Mouse (Mus musculus) embryonic facial prominence, embryonic 14.5 days (tissue): ENCODE data around the gene Tulp2. TPM values are rescaled to one million over a fixed set of nuclear protein-coding genes. Genes with fewer than 3 reads are reported as not detected.

ENCODE experiments used
- ATAC-seq: fragments of 200-750 bp; cut with Nextera tagmentation; 2 replicates; pipeline ENCODE4 v1.8.0; 2017; ENCODE audit warnings: low read depth, moderate number of reproducible peaks, moderate TSS enrichment
- DNase-seq: peaks from one replicate; pipeline ENCODE4 v3.0.0-alpha.2; 2015; ENCODE audit warnings: low spot score
- H3K27ac ChIP-seq: fragments of 300-500 bp; sonication (generic); replicated peaks from 2 replicates; pipeline ENCODE4 v1.5.1; 2014; ENCODE audit warnings: low read depth, mild to moderate bottlenecking, low read length, moderate library complexity
- H3K27me3 ChIP-seq: fragments of 300-500 bp; sonication (generic); replicated peaks from 2 replicates; pipeline ENCODE4 v1.6.1; 2014; ENCODE audit warnings: low read length; ENCODE audit not compliant: control insufficient read depth, insufficient read depth
- H3K36me3 ChIP-seq: fragments of 300-500 bp; sonication (generic); 2 replicates; pipeline ENCODE4 v1.6.1; 2014; ENCODE audit warnings: low read length, mixed read lengths; ENCODE audit not compliant: control insufficient read depth, insufficient read depth
- H3K4me1 ChIP-seq: fragments of 300-500 bp; sonication (generic); 2 replicates; pipeline ENCODE4 v1.6.1; 2014; ENCODE audit warnings: antibody characterized with exemption, low read length; ENCODE audit not compliant: control insufficient read depth, insufficient read depth
- H3K4me2 ChIP-seq: fragments of 300-500 bp; sonication (generic); 2 replicates; pipeline ENCODE4 v1.6.1; 2014; ENCODE audit warnings: low read depth, mild to moderate bottlenecking, low read length, moderate library complexity, mixed read lengths
- H3K4me3 ChIP-seq: fragments of 300-500 bp; sonication (generic); 2 replicates; pipeline ENCODE4 v1.5.1; 2014; ENCODE audit warnings: low read depth, mild to moderate bottlenecking, low read length
- H3K9ac ChIP-seq: fragments of 300-500 bp; sonication (generic); 2 replicates; pipeline ENCODE4 v1.6.1; 2014; ENCODE audit warnings: low read depth, mild to moderate bottlenecking, low read length, moderate library complexity, mixed read lengths
- H3K9me3 ChIP-seq: fragments of 300-500 bp; sonication (generic); 2 replicates; pipeline ENCODE4 v1.6.1; 2016; ENCODE audit warnings: low read length; ENCODE audit not compliant: control insufficient read depth
- WGBS: fragments of 180-500 bp; shearing (Covaris S2); extraction: QIAGEN DNeasy Blood & Tissue Kit; methylation state at CpG from one replicate; pipeline ENCODE4 v1.1.7; 2014; 5-methylcytosine and 5-hydroxymethylcytosine counted together
- polyA plus RNA-seq: library from polyadenylated mRNA; unstranded; fragments of >200 nt; fragmentation: Nextera tagmentation; extraction: Ambion mirVana; gene quantifications from 2 replicates; pipeline ENCODE4 v1.2.1, GENCODE M21; 2014

Gene Tulp2
- 1.2 and 1.5 TPM in 2 replicates for polyA plus RNA-seq

GRCm38 (mm10) chr7:45481374-45481927, at the start of gene Tulp2:
Gene Tulp2, plus strand, starts transcription at chr7:45481877.
- H3K27me3 ChIP-seq = no peaks in the 10 kb centered on the region
- no peak within 1 kb of the TSS for H3K4me2 ChIP-seq
- H3K4me1 ChIP-seq = no peaks in the 10 kb centered on the region
- DNase-seq (peak; percentile 77), ATAC-seq (peak; percentile 75)
- 57% methylated on average over 14 of the region's 15 CpGs for WGBS
- no peak within 1 kb of the TSS for H3K4me3 ChIP-seq
- no peaks in the 10 kb centered on the region for H3K36me3 ChIP-seq
- no peak within 1 kb of the TSS for H3K9ac ChIP-seq
- no peak within 1 kb of the TSS for H3K27ac ChIP-seq
- no peaks in the 10 kb centered on the region for H3K9me3 ChIP-seq

- 2% methylated on average over 7 of the region's 7 CpGs for WGBS
- Histone ChIP-seq H3K36me3 (peaks cover 32% of the 10 kb centered on the region), H3K9me3 (no peaks in the 10 kb centered on the region), H3K4me1 (peaks cover 31% of the 10 kb centered on the region), H3K9ac (peak overlapping the region; percentile 75), H3K4me2 (peak overlapping the region; percentile 80), H3K4me3 (peak overlapping the region; percentile 67), H3K27me3 (no peaks in the 10 kb centered on the region), H3K27ac (peak overlapping the region; percentile 90)
- ATAC-seq (no peak), DNase-seq (no peak)
Measured at GRCm38 (mm10) chr7:45433835-45434202, 47.9 kb upstream of the Tulp2 start.

- Histone ChIP-seq H3K27ac (peak within 1 kb of the TSS; percentile 90), H3K9me3 (no peaks in the 10 kb centered on the region), H3K36me3 (peaks cover 27% of the 10 kb centered on the region), H3K9ac (peak within 1 kb of the TSS; percentile 87), H3K4me1 (peaks cover 31% of the 10 kb centered on the region), H3K4me2 (peak within 1 kb of the TSS; percentile 81), H3K4me3 (peak within 1 kb of the TSS; percentile 67), H3K27me3 (no peaks in the 10 kb centered on the region)
- DNase-seq = peak; percentile 99
- WGBS = under 1% methylated on average over 39 of the region's 45 CpGs
- ATAC-seq = peak; percentile 96
Measured at GRCm38 (mm10) chr7:45434203-45435015, 47.3 kb upstream of the Tulp2 start, which contains the start of gene Gys1. Gene Gys1, plus strand, starts transcription at chr7:45434844.

DNA sequence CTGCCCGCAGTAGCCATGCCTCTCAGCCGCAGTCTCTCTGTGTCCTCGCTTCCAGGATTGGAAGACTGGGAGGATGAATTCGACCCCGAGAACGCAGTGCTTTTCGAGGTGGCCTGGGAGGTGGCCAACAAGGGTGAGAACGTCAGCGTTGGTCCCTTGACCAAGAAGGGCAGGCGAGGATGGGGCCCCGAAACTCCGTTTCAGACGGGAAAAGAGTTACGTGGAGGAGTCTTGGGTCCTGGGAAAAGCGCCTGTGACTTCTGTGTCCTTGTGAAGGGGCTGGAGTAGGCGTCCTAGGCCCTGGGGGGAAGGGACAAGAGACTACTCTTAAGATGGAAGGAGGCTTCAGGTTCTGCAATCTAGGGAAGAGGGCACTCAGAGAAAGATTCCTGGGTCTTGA, 46.6 kb upstream of the Tulp2 start:
- WGBS = under 1% methylated on average over 16 of the region's 16 CpGs
- H3K9ac ChIP-seq = peak overlapping the region; percentile 87
- no peak for DNase-seq
- no peak; the same call in 1 of the 2 replicates for ATAC-seq
- H3K4me2 ChIP-seq = peak overlapping the region; percentile 81
- peak overlapping the region; percentile 77 for H3K27ac ChIP-seq
- H3K27me3 ChIP-seq = no peaks in the 10 kb centered on the region
- no peaks in the 10 kb centered on the region for H3K9me3 ChIP-seq
- H3K4me1 ChIP-seq = peaks cover 31% of the 10 kb centered on the region
- H3K36me3 ChIP-seq = peaks cover 28% of the 10 kb centered on the region
- H3K4me3 ChIP-seq = peak overlapping the region; percentile 67

DNA sequence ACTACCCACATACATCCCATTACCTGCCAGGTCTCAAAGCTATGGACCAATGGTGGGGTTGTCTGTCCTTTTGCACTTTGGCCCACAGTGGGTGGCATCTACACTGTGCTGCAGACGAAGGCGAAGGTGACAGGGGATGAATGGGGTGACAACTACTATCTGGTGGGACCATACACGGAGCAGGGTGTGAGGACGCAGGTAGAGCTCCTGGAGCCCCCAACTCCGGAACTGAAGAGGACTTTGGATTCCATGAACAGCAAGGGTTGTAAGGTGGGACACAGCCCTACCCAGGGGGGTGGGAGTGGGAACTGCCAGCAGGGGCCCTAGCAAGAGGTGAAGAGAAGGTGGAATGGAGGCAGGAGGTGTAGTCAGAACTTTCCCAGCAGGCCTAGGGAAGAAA, 45.2 kb upstream of the Tulp2 start:
- no peak overlapping the region for H3K27ac ChIP-seq
- WGBS = 85% methylated on average over 5 of the region's 5 CpGs
- H3K27me3 ChIP-seq = no peaks in the 10 kb centered on the region
- H3K4me3 ChIP-seq = no peak overlapping the region; the same call in 1 of the 2 replicates
- H3K9ac ChIP-seq = peak overlapping the region; percentile 87; the same call in 1 of the 2 replicates
- H3K4me2 ChIP-seq = peak overlapping the region; percentile 81
- ATAC-seq (no peak), DNase-seq (no peak)
- peaks cover 26% of the 10 kb centered on the region for H3K36me3 ChIP-seq
- peaks cover 31% of the 10 kb centered on the region for H3K4me1 ChIP-seq
- no peaks in the 10 kb centered on the region for H3K9me3 ChIP-seq

GRCm38 (mm10) chr7:45437046-45437445, 44.6 kb upstream of the Tulp2 start:
- Histone ChIP-seq H3K4me1 (peaks cover 31% of the 10 kb centered on the region), H3K9ac (no peak overlapping the region), H3K36me3 (peaks cover 27% of the 10 kb centered on the region), H3K9me3 (no peaks in the 10 kb centered on the region), H3K27ac (no peak overlapping the region), H3K27me3 (no peaks in the 10 kb centered on the region), H3K4me3 (no peak overlapping the region), H3K4me2 (peak overlapping the region; percentile 39)
- WGBS = 33% methylated on average over 6 of the region's 6 CpGs
- ATAC-seq = no peak
- no peak for DNase-seq

DNA sequence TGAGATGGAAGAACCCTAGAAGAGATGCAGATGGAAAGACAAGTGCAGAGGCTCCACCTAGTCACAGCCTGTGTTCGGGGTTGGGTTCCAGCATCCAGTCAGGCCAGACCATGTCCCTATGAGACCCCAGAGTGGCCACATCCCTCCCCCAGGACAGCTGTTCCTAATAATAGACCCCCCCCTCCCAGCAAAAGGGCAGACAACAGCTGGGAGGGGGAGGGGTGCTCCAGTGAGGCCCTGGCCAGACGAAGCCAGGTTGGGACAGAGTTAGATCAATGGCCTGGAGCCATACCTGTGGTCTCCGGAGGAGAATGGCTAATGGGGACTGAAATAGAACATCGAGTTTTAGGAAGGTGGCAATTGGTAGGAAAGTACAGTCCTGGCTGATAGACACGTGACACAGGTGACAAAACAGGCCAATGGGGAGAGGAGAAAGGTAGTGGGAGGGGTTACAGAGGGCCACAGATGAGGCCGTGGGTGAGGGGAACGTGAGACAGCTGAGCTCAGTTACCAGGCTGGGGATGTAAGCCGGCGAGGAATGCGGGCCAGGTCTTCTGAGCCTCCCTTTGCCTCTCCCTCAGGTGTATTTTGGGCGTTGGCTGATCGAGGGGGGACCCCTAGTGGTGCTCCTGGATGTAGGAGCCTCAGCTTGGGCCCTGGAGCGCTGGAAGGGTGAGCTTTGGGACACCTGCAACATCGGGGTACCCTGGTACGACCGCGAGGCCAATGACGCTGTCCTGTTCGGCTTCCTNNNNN, 44.0 kb upstream of the Tulp2 start, which contains the start of gene Ruvbl2:
TSS of gene Ruvbl2 (minus strand) at position 576 of the 756 bp plus-strand sequence.
- H3K9me3 ChIP-seq = no peaks in the 10 kb centered on the region
- peak within 1 kb of the TSS; percentile 39 for H3K4me2 ChIP-seq
- no peak within 1 kb of the TSS for H3K4me3 ChIP-seq
- 7% methylated on average over 16 of the region's 19 CpGs for WGBS
- ATAC-seq = peak; percentile 34; the same call in 1 of the 2 replicates
- H3K27ac ChIP-seq = no peak within 1 kb of the TSS
- no peaks in the 10 kb centered on the region for H3K27me3 ChIP-seq
- H3K4me1 ChIP-seq = peaks cover 31% of the 10 kb centered on the region
- H3K9ac ChIP-seq = peak within 1 kb of the TSS; percentile 48; the same call in 1 of the 2 replicates
- peaks cover 29% of the 10 kb centered on the region; the same call in 1 of the 2 replicates for H3K36me3 ChIP-seq
- DNase-seq = peak; percentile 87
